Mouse (Mus musculus) limb, embryonic 11.5 days (tissue): Measurements from ENCODE around the gene Git1. TPM values are rescaled to one million over a fixed set of nuclear protein-coding genes. Genes with fewer than 3 reads are reported as not detected.

Experiments
- ATAC-seq: fragments of 200-750 bp; cut with Nextera tagmentation; 2 replicates; pipeline ENCODE4 v1.8.0; 2017; ENCODE audit warnings: low read depth; ENCODE audit not compliant: insufficient number of reproducible peaks, low FRiP score, low TSS enrichment
- DNase-seq: peaks from one replicate; pipeline ENCODE4 v3.0.0-alpha.2; 2015; ENCODE audit warnings: low spot score
- H3K27ac ChIP-seq: fragments of 300-500 bp; sonication (generic); replicated peaks from 2 replicates; pipeline ENCODE4 v1.5.1; 2014; ENCODE audit warnings: low read depth, mild to moderate bottlenecking, low read length
- H3K27me3 ChIP-seq: fragments of 300-500 bp; sonication (generic); 2 replicates; pipeline ENCODE4 v1.6.1; 2014; ENCODE audit warnings: mild to moderate bottlenecking, low read length, mixed read lengths; ENCODE audit not compliant: control insufficient read depth, insufficient read depth
- H3K36me3 ChIP-seq: fragments of 300-500 bp; sonication (generic); 2 replicates; pipeline ENCODE4 v1.6.1; 2014; ENCODE audit warnings: mild to moderate bottlenecking, low read length, moderate library complexity, mixed read lengths; ENCODE audit not compliant: control insufficient read depth, insufficient read depth
- H3K4me1 ChIP-seq: fragments of 300-500 bp; sonication (generic); 2 replicates; pipeline ENCODE4 v1.6.1; 2014; ENCODE audit warnings: low read length, mixed read lengths; ENCODE audit not compliant: control insufficient read depth, insufficient read depth
- H3K4me2 ChIP-seq: fragments of 300-500 bp; sonication (generic); 2 replicates; pipeline ENCODE4 v1.6.1; 2014; ENCODE audit warnings: low read depth, mild to moderate bottlenecking, moderate library complexity; ENCODE audit not compliant: severe bottlenecking
- H3K4me3 ChIP-seq: fragments of 300-500 bp; sonication (generic); 2 replicates; pipeline ENCODE4 v1.5.1; 2014; ENCODE audit warnings: low read depth, low read length
- H3K9ac ChIP-seq: fragments of 300-500 bp; sonication (generic); 2 replicates; pipeline ENCODE4 v1.6.1; 2014; ENCODE audit warnings: mild to moderate bottlenecking, low read length
- H3K9me3 ChIP-seq: fragments of 300-500 bp; sonication (generic); 2 replicates; pipeline ENCODE4 v1.6.1; 2016; ENCODE audit warnings: low read length; ENCODE audit not compliant: control insufficient read depth
- WGBS: fragments of 180-500 bp; shearing (Covaris S2); extraction: QIAGEN DNeasy Blood & Tissue Kit; methylation state at CpG from one replicate; pipeline ENCODE4 v1.1.7; 2014; 5-methylcytosine and 5-hydroxymethylcytosine counted together
- polyA plus RNA-seq: library from polyadenylated mRNA; unstranded; fragments of >200 nt; fragmentation: Nextera tagmentation; extraction: Ambion mirVana; gene quantifications from 2 replicates; pipeline ENCODE4 v1.2.1, GENCODE M21; 2014

Git1 gene
- polyA plus RNA-seq, 1 experiment from 2014 or later = 16.4 TPM

GRCm38 (mm10) chr11:77529644-77530043 lies 36.3 kb downstream of the Git1 start:
- Histone ChIP-seq H3K27me3 (no peaks in the 10 kb centered on the region), H3K9ac (no peak overlapping the region), H3K9me3 (no peaks in the 10 kb centered on the region), H3K27ac (no peak overlapping the region), H3K4me2 (no peak overlapping the region), H3K4me1 (no peaks in the 10 kb centered on the region), H3K36me3 (no peaks in the 10 kb centered on the region), H3K4me3 (no peak overlapping the region)
- ATAC-seq (no peak), DNase-seq (no peak)
- WGBS = 88% methylated on average over 3 of the region's 3 CpGs

GRCm38 (mm10) chr11:77530862-77531261 lies 37.5 kb downstream of the Git1 start:
- Histone ChIP-seq H3K9ac (no peak overlapping the region), H3K36me3 (no peaks in the 10 kb centered on the region), H3K4me1 (no peaks in the 10 kb centered on the region), H3K4me2 (no peak overlapping the region), H3K27me3 (no peaks in the 10 kb centered on the region), H3K27ac (no peak overlapping the region), H3K9me3 (no peaks in the 10 kb centered on the region), H3K4me3 (no peak overlapping the region)
- no peak for DNase-seq
- ATAC-seq = no peak
- 94% methylated on average over 2 of the region's 2 CpGs for WGBS

GRCm38 (mm10) chr11:77532202-77532846 lies 39.0 kb downstream of the Git1 start:
- ATAC-seq = no peak
- no peak overlapping the region for H3K4me3 ChIP-seq
- WGBS = 93% methylated on average over 4 of the region's 4 CpGs
- H3K9ac ChIP-seq = no peak overlapping the region
- no peak overlapping the region for H3K4me2 ChIP-seq
- no peak overlapping the region for H3K27ac ChIP-seq
- H3K9me3 ChIP-seq = no peaks in the 10 kb centered on the region
- no peak for DNase-seq
- no peaks in the 10 kb centered on the region for H3K27me3 ChIP-seq
- no peaks in the 10 kb centered on the region for H3K4me1 ChIP-seq
- H3K36me3 ChIP-seq = no peaks in the 10 kb centered on the region

- no peaks in the 10 kb centered on the region for H3K9me3 ChIP-seq
- H3K4me3 ChIP-seq = no peak overlapping the region
- 93% methylated on average over 7 of the region's 7 CpGs for WGBS
- H3K4me1 ChIP-seq = no peaks in the 10 kb centered on the region
- no peak overlapping the region for H3K4me2 ChIP-seq
- no peak overlapping the region for H3K27ac ChIP-seq
- no peak for ATAC-seq
- no peaks in the 10 kb centered on the region for H3K27me3 ChIP-seq
- peaks cover 13% of the 10 kb centered on the region for H3K36me3 ChIP-seq
- DNase-seq = no peak
- no peak overlapping the region for H3K9ac ChIP-seq
Observed at GRCm38 (mm10) chr11:77545261-77545660, 51.9 kb downstream of the Git1 start.

Other genes starting within 250 kb of the Git1 start
- 0.28 and 0.29 TPM in 2 replicates for gene Coro6, start 31.2 kb upstream of the Git1 start, polyA plus RNA-seq
- gene Ankrd13b, start 3.9 kb upstream of the Git1 start, polyA plus RNA-seq = 12.8 and 13.3 TPM in 2 replicates
- 0.71 and 1.3 TPM in 2 replicates for gene Abhd15, start 21.6 kb downstream of the Git1 start, polyA plus RNA-seq
- gene Trp53i13, start 22.4 kb downstream of the Git1 start, polyA plus RNA-seq = 42.2 and 43.4 TPM in 2 replicates
- 0.17 TPM in 1 of 2 replicates, not detected in the other for gene Gm10392, start 25.6 kb downstream of the Git1 start, polyA plus RNA-seq
- 13.1 and 13.5 TPM in 2 replicates for gene Taok1, start 114.3 kb downstream of the Git1 start, polyA plus RNA-seq
- gene Nufip2, start 192.6 kb downstream of the Git1 start, polyA plus RNA-seq = 4.6 and 5.7 TPM in 2 replicates
- not detected in 2 replicates for gene Cryba1, start 231.7 kb downstream of the Git1 start, polyA plus RNA-seq